Mouse (Mus musculus): ENCODE data around the gene Vamp2.

DNA sequence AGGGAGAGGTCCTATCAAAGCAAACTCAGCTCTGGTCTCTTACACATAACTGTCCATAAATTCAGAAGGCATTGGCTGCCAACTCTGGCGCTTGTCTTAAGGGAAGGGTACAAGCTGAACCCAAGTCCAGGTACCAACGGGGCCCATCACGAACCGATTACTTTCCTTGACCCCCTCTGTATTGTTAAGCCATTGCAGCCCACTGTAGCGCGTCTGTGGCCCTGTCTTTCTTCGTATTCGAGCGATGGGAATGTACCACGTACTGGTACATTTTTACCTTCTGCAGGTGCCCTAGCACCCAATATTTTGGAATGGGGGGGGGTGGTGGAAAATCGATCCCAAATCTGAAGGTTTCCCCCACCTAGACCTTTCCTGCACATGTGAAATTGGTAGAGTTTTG, 16.1 kb upstream of the Vamp2 start:
- TF ChIP-seq EP300 (IDR thresholded peaks at IDR 0.05; ENCODE audit: low read depth) (no peak), CTCF (IDR thresholded peaks at IDR 0.05; ENCODE audit: low read depth) (no peak)
